Mouse (Mus musculus) 3134 (cell line): Measurements from ENCODE around the gene Rhbdd1.

Experiments used
- DNase-seq: peaks from one replicate; pipeline ENCODE4 v3.0.0-alpha.2; 2011; ENCODE audit warnings: low spot score; ENCODE audit not compliant: insufficient read length; ENCODE audit errors: extremely low read depth

Rhbdd1 gene

DNA sequence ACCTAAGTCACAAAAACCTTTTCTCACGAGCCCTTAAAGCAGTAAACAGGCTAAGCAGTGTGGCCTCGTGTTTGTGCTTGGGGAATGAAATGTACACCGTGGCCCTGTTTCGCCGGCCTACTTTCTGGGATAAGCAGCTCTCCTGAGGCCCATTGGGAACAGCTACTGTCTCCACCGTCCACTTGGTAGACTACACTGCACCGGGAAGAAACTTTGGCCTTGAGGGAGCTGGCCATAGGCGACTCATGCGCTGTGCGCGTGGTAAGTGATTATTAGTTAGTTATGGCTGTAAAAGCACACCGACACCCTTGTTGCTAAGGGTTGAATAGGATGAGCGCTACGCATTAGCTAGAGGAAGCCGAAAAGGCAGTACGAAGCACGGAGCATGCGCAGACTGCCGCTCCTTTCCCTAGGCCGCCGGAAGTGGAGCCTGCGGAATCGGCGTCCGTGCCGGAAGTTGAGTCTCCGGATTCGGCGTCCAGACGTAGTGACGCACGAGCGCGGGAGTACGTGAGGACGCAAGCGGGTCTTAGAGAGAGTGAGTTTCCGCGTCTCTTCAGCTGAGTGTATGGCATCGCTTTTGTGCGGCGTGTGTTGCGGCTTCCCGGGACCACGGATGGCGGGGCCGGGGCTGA lies at the start of gene Rhbdd1:
Gene Rhbdd1, plus strand, starts transcription at position 342 of the 635 bp plus-strand sequence.
- DNase-seq: peak; percentile 92

DNA sequence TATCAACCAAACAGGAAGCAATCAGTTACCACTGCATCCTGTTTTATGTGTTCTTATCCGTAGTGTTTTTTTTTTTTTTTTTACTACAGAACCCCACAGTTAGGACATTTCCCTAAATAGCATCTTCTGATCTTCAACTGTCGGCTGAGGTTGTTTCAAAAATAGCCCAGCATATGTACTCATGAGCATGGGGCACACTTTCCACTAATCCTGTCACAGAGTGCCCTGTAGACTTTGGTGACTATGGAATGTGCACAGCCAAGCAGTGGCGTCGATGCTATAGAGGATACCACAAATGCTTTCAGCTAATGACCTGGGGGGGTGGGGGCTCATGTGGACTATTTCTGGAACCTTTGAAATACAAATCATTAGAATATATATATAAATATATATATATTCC lies 48.7 kb upstream of the Rhbdd1 start:
- DNase-seq: no peak

DNA sequence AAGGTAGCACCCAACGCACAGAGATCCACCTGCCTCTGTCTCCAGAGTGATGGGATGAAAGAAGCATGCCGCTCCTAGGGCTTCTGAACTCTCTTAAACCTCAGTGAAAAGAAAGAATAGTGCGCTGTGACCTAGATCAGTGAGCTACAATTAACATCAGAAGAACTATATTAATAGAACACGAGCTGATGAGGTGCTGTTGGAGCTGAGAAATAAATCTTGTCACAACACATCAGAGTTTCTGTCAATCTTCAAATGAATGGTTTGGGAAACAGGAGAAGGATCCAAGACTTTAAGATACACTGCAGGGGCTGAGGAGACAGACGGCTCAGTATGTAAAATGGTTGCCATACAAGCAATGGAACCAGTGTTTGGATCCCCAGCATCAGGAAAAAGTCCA lies 44.0 kb upstream of the Rhbdd1 start:
- DNase-seq: no peak

DNA sequence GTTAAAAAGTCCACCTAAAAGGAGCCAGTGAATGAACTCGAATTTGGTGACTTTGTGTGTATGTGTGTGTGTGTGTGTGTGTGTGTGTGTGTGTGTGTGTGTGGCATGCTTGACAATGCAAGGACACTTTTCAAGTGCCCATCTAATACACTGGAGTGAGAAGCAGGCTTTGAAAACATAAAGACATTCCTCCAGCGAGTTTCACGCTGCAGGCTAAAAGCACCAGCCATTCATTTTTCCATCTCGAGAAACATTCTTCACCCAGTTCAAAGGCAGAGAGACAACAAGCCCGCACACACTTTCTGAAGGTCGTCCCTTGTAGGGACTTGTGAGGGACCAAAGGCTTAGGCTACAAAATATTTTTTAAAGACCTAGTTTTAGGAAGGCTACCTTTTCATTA lies 42.7 kb upstream of the Rhbdd1 start:
- DNase-seq: no peak

DNA sequence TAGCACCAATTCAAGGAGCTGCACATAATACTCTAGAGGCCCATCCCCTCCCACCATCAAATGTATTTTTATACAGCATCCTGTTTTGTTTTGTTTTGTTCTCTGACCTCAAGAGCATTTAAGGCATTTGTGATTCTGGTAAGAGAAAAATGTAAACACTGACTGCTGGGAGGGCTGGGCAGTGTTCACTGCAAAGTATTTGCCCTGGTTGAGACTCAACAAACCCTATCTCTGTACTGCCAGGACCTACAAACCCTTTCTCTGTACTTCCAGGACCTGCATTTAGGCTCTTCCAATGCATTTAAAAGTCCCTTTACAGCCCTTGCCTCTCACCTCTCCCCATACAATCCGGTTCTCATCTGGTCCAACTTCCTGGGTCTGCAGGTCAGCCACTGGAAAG lies 41.9 kb upstream of the Rhbdd1 start:
- DNase-seq: no peak

DNA sequence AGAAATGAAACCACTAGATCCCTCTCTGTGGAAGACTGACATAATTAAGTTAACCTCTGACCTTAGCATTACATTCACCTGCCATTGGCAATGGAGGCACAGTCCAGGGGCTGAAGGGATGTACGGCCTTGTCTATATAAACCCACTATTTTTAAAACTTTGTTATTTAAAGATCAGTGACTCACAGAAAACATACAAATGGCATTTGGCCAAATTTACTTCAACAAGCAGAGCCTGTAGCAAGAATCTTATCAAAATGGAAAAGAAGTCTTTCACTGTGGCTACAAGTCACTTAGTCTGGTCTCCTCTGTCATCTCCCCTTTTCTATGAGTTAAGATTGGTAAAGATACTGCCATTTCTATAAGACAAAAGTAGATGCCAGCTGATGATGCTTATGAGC lies 36.5 kb upstream of the Rhbdd1 start:
- DNase-seq: no peak

DNA sequence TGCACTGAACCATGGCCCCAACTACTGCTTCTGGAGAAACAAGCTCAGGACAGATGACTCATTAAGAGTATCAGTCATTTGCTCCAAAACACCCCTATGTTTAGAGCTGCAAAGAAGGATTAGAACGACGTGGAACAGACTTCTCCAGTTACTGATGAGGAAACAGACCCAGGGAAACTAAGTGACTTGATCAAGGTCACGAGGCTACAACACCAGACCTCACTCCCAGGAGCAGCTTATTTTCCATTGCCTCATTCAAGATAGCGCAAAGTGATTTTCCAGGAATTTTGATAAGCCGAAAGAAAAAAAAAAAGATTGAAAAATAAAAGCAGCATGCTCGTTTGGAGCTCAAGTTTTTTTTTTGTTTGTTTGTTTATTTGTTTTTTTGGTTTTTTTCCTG lies 34.4 kb upstream of the Rhbdd1 start:
- DNase-seq: no peak

DNA sequence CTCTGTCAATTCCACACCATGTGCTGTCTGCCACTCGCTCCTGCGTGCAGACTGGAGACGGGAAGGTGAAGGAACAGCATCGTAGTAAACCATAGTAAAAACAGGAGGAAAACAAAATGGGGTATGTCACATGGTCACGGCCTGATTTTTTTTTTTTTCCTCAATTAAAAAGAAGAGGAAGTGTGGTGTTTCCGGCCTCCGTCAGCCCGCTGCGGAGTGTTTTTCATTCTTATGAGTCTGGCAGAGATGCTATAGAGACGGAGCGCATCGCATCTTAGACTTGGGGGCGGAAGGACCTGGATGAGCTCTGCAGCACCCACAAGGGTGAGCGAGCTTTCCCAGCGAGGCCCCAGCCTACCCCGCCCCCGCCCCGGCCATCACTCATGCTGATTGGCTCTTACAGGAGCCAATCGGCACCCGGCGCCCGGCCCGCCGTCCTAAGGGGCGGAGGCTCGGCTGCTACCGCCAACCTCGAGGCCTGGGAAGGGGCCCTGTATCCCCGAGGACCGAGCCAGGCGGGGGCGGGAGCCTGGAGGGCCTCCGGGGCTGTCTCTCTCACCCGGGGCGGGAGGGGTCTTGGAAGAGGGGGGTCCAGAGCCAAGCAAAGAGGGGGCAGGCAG lies 33.1 kb upstream of the Rhbdd1 start:
- DNase-seq: peak; percentile 94

DNA sequence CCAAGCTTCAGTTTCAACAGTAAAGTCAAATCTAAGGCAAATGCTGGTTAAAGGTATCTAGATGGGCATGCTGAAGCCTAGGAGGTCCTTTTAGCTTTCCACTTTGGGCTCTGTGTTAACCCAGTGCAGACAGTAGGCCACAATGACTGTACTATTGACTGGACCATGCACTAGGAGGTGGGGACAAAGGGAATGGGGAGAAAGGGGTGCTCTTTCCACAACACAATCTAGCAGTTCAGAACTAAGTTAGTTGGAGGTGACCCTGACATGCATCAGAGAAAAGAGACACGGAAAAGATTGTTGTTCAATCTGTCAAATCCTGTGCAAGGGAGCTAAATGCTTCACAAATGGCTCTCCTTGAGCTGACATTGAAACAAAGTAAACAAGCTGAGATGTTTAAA lies 32.4 kb upstream of the Rhbdd1 start:
- DNase-seq: peak; percentile 47

DNA sequence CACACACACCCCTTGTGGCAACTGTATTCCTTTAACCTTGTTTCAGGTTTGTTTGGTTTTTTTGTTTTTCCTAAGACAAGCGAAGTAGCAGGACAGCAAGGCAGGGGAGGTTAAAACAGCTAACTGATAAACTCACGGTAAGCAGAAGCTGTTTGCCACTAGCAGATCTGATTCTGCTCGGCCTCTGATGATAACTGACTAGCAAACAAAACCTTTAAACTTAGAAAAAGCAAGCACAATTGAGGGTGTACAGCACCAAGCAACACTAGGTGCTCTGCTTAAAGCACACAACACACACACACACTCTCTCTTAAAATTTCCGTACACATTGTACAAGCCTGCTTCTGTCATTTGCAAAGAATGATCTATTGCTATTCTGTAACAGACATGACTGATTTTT lies 31.8 kb upstream of the Rhbdd1 start:
- DNase-seq: peak; percentile 16

DNA sequence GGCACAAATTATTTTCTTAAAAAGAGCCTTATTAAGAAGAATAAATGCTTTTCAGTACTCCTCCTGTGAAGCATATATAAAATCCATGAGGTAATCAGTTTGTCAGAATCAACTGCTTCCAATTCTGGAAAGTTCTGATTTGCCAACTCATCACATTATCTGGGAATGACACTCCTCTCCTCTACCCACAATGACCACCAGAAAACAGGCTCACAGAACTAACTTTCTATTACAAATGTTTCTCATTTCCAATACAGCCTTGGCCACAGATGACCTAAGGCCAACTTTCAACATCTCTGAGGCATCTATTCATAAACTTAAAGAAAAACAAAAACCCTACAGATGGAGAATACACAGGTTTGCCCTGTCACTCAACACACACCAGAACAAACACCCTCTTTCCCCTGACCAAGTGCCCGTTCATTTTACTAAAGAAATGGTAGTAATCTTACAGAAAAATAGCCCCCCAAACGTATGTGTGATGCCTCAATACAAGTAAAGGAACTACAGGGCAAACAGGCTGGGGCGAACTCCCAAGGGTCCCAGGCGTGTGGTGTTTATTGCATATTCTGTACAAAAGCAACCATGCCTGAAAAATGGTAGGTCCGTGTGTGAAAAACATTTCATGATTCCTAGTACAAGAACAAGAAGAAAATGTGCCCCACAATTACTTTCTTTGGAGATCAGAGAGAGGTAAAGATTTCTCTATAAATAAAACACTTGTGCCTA lies 30.6 kb upstream of the Rhbdd1 start:
- DNase-seq: peak; percentile 45

DNA sequence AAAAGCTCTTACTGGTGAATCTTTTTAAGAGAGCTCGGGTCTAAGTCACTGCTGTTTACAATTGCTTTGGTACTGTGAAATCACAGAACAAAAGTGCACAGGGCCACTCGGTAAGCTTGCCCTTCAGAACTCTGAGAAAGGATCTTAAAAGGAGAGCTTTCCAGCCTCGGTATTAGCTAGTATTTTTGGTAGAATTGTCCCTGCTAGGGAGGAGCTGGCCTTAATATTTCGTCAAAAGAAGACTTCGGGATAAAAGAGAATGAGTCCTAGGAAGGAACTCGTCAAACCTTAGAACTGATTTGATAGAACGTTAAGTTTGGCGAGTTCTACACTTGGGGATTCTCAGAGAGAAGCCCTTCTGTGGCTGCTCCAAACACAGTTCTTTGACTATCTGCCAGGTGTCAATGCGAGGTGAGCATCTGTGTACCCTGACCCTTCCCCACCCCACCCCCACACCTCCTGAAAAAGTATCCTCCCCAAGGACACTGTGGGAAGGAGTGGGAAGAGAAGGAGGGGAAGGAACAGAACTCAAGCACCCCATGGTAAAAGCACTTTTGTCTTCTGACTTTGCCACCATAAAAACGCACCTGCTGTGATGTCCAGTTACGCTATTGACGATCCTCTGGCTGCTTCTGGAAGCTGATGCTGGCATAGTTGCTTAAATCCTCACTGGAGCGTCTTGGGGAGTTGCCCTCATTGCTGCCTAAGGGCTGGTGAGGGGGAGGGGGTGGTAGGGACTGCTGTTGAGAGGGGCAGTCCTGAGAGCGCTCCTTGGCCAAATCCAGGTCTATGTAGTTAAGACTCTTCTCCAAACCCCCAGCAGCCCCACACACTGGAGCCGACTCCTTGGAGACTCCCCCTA lies 29.8 kb upstream of the Rhbdd1 start:
- no peak for DNase-seq

DNA sequence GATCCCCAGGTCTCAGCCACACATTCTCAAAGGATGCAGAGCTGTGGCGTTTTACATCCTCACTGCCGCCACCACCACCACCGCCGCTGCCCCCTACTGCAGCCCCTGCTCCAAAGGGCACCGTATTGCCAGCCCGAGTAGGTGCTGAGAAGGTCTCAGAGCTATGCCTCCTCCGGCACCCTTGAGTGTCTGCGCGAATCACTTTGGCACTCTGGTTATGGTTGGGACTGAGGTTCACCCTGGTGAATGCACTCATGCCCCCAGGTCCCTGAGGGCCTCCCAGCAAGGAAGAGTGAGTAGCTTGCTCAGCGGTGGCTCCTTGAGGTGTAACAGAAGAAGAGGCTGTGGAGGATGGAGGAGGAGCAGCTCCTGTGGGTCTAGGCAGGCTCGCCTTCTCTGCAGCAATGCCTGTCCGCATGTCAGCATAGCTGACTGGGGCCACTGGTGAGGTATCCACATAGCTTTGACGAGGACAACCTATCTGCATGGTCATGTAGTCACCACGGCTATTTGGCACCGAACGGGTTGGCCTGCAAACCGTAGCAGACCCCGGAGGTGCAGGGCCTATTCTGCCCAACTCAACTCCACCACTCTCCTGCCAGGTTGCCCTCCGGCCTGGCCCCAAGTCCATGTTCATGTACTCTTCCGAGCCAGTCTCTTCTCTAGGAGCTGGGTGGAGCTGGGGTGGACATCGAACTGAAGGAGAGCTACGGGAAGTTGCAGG lies 29.0 kb upstream of the Rhbdd1 start:
- peak; percentile 75 for DNase-seq

DNA sequence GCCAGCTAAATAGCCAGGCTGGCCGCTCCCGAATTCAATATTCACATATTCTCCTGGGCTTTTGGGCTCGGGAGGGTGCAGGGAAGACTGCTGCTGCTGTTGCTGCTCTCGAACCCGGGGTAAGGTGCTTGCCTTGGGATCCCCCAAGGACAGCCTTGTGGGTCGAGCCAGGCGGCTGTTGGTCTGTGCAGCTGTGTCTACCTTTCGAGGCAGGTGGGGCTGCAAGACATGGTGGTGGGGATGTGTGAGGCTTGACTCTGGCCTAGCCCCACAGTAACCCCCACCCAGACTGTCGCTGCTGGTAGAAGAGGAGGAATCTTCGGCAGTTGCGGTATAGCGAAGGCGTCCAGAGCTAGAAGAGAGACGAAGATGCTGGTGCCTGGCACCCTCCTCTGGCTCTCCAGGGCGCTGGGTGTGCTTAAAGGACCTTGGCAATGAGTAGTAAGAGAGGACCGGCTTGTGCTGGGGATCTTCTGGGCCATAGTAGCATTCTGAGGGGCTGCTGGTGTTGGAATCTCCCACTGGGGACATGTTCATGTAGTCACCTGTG lies 28.4 kb upstream of the Rhbdd1 start:
- no peak for DNase-seq

DNA sequence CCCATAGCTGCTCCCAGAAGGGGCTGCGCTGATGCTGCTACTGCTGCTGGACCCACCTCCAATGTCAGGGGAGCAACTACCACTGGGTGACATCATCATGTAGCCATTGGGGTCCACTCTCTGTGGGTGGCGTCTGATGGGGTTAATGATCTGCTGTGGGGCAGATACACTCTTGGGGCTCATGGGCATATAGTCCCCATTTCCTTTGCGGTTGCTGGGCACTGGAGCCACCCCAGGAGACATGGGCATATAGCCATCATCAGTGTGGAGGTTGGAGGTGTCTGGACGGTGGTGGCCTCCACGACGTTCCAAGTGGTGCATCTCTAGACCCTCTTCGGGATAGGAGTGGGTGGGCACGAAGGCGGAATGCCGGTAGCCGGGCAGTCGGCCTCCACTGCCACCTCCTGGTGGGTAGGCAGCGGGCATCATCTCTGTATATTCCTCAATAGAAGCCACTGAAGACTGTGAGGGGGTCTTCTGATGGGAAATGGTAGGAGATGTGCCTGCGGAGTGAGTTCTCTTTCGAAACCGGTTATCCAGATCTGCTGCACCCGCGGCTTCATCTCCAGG lies 27.7 kb upstream of the Rhbdd1 start:
- DNase-seq: peak; percentile 53

DNA sequence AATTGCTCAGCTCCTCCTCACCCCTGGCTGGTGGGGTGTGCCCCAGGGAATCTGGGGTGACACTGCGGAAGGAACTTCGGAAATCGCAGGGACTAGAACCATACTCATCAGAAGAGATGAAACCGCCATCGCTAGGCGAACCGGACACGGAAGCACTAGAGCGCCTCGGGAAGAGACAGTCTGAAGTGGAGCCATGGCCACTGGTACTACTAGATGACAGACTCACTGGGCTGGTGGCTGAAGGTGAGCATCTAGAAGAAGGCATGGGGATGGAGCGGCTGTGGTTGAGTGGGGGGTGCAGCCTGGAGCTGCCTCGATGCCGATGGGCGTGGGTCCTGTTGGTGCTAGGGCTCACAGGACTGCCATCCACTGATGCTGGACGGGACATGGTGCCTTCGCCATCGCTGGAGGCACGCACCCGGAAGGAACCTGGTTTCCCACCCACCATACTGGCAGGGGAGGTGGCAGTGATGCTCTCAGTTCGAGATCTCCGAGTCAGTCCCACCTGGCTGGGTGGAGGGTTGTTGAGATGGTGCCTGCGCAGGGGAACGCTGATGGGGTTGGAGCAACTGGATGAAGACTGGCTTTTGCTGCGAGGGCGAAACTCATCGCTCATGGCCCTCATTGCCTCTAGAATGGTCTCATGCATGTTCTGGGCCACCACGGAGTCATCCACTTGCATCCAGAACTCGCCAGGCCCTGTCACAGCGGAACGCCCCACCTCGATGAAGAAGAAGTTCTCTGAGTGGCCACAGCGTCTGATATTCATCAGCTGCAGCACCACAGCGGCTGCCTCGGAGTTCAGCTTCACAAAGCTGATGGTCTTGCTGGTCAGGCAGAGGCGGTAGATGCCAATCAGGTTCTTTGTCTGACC lies 26.9 kb upstream of the Rhbdd1 start:
- DNase-seq: no peak

DNA sequence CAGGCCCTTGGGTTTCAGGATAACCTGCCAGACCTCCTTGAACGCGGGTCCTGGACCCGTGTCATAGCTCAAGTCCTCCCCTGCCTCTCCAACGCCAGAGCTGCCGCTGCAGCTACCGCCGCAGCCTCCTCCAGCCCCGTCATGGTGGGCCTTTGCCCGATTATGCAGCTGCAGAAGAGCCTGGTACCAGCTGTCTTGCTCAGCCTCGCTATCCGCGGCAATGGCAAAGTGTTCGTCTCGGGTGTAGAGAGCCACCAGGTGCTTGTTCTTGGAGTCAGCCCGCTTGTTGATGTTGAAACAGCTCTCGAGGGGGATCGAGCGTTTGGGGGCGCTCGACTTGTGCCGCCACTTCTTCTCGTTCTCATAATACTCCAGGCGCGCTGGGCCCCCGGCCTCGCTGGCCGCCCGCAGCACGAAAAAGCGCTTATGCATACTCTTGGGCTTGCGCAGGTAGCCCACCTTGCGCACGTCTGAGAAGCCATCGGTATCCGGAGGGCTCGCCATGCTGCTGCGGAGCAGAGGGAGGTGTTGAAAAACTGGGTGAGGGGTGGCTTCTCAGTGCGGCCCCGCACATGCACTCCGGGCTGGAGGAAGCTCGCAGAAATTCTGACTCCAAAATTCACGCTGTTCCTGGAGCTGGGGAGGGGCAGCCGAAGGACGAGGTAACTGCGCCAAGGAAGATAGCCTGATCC lies 26.1 kb upstream of the Rhbdd1 start:
- peak; percentile 74 for DNase-seq

DNA sequence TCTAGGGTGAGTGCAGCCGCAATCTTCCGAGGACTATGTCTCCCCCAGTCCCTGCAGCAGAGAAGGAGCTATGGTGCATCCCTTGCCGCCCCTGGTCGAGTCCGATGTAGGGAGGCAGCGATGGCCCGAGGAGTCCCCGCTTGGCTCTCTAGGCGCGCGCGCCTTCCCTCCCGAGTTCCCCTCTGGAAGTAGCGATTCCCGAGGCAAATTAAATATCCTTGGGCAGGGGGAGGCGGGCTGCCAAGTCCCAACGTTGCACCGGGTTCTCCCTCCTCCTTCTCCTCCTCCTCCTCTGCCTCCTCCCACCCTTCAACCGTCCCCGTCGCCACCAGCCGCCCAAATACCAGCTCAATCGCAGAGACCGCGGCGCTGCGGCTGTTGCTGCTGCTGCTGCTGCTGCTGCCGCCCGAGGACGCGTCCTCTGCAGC lies 25.5 kb upstream of the Rhbdd1 start:
- DNase-seq: no peak
